Mouse (Mus musculus): ENCODE measurements around the gene Fkbp2. TPM values are rescaled to one million over a fixed set of nuclear protein-coding genes. Genes with fewer than 3 reads are reported as not detected.

The Fkbp2 gene
- total RNA-seq, 2 experiments from 2014 or later = 8.2 to 13.1 TPM

- DNase-seq (ENCODE audit: low spot score) = no peak
These were observed 6.6 kb downstream of the Fkbp2 start for GRCm38 (mm10) chr19:6973581-6974190.

- no peak for DNase-seq (ENCODE audit: low spot score)
These were observed 7.9 kb downstream of the Fkbp2 start for GRCm38 (mm10) chr19:6972247-6972917.

- no peak for DNase-seq (ENCODE audit: low spot score)
These were observed 8.7 kb downstream of the Fkbp2 start for GRCm38 (mm10) chr19:6971644-6972043.

DNA sequence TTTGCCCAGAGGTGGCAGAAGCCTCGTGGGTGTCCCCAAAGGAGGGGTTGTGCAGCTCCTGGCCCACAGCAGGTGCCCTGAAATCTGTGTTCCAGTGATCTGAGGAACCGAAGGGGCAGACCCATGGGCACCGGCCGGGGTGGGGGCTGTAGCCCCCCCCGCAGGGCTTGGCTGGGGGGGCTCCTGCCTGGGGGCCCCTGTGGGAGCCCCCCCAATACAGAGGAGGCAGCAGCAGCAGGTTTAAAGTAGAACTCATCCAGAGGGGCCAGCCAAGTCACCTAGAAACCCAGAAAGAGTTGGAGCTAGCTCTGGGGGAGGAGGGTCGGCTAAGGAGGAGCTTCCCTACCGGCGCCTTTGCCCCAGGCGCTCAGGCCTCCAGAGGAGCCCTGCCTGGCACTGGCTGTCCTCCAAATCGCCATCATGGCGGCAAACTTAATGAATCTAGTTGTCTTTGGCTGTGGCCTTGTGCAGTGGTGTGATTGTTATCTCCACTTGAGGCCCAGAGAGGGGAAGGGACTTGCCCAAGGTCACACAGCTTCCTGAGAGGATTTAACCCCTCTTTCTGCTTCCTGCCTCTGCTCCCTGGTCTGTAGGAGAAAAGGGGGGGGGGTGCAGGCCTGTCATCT, 9.7 kb downstream of the Fkbp2 start:
- DNase-seq (ENCODE audit: low spot score) = no peak

- DNase-seq (ENCODE audit: low spot score) = peak; percentile 75
These were observed 10.5 kb downstream of the Fkbp2 start for GRCm38 (mm10) chr19:6969665-6970381.

DNA sequence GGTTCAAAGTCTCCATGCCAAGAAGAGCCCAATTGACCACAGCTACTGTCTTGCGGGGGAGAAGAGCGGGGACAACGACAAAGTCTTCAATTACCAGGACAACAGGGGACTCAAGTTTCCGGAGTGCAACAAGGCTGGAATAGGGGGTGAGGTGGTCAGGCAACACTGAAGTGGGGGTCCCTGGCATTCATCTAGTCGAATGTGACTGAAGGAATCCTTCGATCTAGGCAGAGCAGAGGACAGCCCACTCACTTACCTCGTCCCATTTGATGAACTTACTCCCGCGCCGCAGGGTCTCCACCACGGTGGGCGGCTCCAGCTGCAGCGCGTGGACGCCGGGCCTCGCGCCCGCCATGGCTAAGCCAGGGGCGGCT, 11.0 kb downstream of the Fkbp2 start:
- no peak for DNase-seq (ENCODE audit: low spot score)

GRCm38 (mm10) chr19:6968491-6969271, 11.6 kb downstream of the Fkbp2 start:
- DNase-seq (ENCODE audit: low spot score) = no peak

DNA sequence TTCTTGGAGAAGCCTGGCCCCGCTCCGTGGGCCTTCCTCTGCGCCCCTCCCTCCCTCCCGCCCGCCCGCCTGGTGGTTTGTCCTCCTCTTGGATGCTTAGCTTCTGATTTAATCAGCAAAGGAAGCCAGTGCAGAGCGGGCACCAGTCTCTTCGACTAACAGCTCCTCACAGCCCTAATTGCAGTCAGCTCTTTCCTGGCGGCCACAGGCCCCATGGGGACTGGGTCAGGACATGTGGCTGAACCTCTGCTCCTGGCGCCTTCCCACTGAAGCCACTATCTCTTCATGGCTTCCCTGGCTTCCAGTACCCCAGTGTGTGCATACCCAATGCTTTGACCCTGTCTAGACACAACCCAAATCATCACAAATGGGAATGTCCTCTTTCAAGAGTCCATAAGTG, 23.8 kb downstream of the Fkbp2 start:
- DNase-seq (ENCODE audit: low spot score) = no peak

DNA sequence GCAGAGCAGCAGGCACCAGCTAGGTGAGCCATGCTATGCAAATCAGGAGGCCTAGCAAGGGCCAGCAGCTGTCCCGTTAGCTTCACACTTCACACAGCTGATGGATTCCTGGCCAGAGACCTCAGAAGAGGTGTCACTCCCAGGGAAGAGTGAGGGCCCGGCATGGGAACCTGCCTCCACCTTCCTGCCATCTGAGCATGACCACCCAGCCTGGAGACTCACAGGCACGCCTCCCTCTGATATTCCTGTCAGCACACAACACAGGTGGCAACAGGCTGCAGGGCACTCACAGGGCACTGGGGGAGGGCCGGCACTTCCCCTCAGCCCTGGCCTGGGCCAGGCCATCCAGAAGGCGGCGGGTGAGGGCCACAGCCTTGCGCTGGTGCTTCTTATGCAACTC, 24.9 kb downstream of the Fkbp2 start:
- no peak for DNase-seq (ENCODE audit: low spot score)

- DNase-seq (ENCODE audit: low spot score) = no peak
These were observed 26.3 kb downstream of the Fkbp2 start for GRCm38 (mm10) chr19:6954046-6954445.

DNA sequence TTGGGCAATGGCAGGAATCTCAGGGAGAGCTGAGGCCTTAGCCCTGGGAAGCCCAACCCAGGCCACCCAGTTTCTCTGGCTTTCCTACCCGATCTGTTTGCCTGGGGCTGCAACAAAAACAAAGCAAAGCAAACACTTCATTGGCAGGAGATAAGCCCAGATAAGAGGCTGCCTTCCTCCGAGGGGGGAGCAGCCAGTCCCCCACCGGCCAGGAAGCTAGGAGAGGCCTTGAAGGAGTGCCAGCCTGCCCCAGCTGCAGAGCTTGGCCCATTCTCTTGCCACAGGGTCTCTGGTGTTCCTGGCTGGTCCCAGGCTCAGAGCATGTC, 27.6 kb downstream of the Fkbp2 start:
- DNase-seq (ENCODE audit: low spot score) = no peak

DNA sequence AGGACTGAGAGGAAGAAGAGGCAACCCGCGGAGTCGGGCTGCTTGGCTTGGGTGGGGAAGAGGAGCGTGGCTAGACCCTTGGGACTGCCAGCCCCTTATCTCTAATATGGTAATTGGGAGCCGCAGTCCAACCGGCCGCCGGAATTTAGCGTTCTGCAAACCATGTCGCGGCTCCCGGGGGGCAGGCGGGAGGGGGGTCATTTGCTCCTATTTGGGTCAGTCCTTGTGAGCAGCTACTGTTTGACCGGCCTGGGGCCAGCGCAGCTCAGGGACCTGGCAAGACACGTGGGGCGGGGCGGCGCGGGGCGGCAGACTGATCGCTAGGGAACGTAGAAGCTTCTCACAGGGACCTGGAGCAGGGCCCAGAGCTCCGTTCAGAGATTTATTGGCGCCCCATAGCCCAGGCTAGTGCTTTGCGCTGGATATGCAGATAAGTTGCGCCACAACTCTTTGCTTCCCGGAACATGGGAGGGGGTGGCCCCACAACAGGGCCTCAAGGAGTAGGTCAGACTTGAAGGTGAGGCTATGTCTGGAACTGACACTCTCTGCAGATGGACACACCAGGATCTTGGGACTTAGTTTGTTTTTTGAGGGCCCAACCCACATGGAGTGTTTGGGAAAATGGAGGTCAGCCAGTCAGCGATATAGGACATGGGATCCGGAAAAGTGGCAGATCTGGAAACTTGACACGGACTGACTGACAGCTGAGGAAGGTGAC, 28.1 kb downstream of the Fkbp2 start:
- DNase-seq (ENCODE audit: low spot score) = peak; percentile 87

DNA sequence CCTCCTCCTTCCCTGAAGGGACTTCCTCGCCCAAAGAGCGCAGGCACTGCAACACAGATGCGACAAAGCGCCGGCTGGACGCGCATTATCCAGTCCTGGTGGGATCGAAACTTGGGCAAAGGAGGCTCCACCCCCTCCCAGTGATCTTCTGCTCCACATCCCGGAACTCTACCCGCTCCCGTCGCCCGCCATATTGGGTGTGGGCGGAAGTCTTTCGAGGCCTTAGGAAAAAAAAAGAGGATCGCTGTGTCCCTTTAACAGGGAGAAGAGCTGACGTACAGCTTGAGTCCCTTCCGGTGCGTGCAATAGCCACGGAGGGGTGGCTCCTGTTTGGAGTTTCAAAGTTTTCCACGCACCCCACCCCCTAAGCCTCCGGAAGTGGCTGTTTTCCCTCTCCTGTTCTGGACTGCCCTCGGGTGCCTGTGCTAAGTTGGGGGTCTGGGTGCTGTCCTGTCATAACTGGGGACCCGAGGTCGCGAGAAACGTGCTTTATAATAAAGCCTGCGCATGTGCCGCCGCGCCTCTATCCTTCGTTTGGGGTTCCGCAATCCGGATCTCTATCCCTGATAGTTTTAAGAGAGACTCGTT, 28.8 kb downstream of the Fkbp2 start:
- peak; percentile 97 for DNase-seq (ENCODE audit: low spot score)

DNA sequence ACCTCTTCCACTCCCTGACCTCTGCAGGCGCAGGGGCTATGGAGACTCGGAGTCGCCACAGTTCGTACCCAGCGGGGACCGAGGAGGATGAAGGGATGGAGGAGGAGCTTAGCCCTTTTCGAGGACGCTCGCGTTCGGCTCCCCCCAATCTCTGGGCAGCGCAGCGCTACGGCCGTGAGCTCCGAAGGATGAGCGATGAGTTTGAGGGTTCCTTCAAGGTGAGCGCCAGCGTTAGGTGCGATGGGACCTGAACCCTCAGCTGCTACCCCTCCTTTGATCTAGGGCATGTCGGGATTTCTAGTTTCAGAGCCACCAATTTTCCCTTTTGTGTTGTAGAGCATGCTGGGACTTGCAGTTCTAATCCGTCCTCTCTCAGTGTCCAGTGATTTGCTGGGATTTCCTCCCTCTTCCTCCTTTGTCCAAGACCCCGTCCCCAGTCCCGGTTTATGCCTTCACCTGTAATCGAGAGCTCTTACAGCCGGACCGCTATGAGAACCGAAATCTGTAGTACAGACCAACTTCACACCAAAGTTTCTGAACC, 29.6 kb downstream of the Fkbp2 start:
- DNase-seq (ENCODE audit: low spot score) = peak; percentile 46

DNA sequence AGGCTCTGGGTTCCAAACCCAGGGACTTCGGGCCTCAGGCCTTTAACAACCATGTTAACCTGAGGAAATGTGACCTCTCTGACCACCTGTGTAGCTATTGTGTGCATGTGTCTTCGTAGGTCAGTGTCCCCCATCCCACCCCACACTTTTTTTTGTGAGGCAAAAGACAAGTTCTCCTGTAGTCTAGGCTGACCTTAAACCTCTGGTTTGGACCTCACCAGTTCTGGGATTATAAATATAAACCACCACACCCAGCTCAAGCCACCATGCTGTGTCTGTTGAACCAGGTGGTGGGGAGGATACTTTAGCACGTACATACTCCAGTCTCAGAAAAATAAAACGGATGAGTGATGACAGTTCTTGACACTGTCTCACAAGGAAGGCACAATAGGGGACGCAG, 30.4 kb downstream of the Fkbp2 start:
- DNase-seq (ENCODE audit: low spot score) = no peak

- DNase-seq (ENCODE audit: low spot score) = no peak
These were observed 30.8 kb downstream of the Fkbp2 start for GRCm38 (mm10) chr19:6949532-6949931.

DNA sequence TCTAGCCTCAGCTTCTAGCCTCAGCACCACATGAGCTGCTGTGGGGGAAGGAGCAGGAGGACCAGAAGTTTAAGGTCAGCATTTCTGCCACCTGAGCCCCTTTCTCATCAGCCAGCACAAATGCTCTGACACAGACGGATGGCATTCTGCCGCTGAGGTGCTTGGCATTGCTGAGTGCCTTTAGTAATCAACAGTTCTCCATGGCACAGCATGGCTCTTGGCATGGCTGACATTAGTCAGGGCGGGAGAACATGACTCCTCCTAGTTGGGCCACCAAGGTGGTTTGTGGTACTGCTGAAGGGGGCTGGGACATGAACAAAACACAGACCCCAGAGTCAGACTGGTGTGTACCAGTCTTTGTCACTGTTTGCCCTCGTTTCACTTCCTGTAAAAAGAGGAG, 32.1 kb downstream of the Fkbp2 start:
- no peak for DNase-seq (ENCODE audit: low spot score)

- DNase-seq (ENCODE audit: low spot score) = no peak
These were observed 32.6 kb downstream of the Fkbp2 start for GRCm38 (mm10) chr19:6947742-6948141.

DNA sequence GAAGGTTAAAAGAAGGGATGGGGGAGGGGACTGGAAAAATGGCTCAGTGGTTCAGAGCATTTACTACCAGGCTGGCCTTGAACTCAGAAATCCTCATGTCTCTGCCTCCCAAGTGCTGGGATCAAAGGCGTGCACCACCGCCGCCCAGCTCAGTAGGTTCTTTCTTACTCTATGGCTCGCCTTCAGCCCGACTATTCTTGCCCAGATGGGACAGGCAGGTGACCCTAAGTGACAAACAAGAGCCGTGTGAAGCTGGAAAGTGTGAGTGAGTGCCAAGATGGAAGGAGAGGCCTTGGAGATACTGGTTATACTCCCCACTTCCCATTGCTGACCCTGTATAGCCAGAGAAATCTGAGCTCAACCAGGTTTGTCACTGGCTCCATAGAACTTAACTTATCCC, 36.6 kb downstream of the Fkbp2 start:
- DNase-seq (ENCODE audit: low spot score) = no peak

DNA sequence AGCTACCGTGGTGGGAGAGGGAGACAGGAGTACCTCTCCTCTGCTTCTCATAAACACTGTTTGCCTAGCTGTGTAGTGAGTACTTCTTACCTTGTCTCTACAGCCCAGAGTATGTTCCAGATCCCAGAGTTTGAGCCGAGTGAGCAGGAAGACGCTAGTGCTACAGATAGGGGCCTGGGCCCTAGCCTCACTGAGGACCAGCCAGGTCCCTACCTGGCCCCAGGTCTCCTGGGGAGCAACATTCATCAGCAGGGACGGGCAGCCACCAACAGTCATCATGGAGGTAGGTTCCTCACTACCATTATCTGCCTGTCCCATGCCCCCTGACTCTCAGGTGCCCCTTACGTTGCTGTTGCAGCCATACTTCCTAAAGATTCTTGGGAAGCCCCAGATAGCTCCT, 37.5 kb downstream of the Fkbp2 start:
- DNase-seq (ENCODE audit: low spot score) = no peak

All from gastrocnemius, adult 18-20 months (tissue).